Mouse (Mus musculus): Measurements from ENCODE around the gene Prlr. TPM values are rescaled to one million over a fixed set of nuclear protein-coding genes. Genes with fewer than 3 reads are reported as not detected.

Prlr gene
- polyA plus RNA-seq, 1 experiment from 2014 or later, result 3.8 TPM

DNA sequence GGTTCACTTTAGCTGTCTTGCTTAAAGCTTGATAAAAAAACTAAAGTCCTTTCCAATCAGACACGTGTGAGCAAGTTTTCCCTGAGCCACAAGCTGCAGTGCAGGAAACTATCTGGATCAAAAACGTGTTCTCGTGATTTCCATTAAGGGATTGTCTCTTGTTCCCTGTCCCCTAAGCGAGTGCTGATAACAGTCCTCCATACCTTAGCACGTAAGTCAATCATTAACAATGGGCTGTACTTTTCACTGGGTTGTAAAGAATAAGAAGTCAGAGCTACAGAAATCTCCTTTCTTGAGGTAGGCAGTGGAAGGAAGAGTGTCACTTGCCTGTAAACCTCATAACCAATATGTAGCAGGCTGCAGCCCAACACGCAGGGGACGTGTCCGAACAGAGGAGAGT lies 38.7 kb downstream of the Prlr start:
- Histone ChIP-seq H3K4me2 (ENCODE audit: low read depth, low read length) (no peak overlapping the region), H3K9me3 (ENCODE audit: control insufficient read depth, low read length) (no peaks in the 10 kb centered on the region), H3K4me3 (ENCODE audit: low read depth, low read length) (no peak overlapping the region), H3K9ac (replicated peaks; ENCODE audit: low read depth, low read length) (no peak overlapping the region), H3K27ac (ENCODE audit: low read depth, low read length) (no peak overlapping the region), H3K4me1 (ENCODE audit: control insufficient read depth, insufficient read depth, low read length) (no peaks in the 10 kb centered on the region), H3K36me3 (ENCODE audit: control insufficient read depth, insufficient read depth, low read length) (no peaks in the 10 kb centered on the region), H3K27me3 (ENCODE audit: control insufficient read depth, insufficient read depth, low read length) (no peaks in the 10 kb centered on the region)
- 89% methylated on average over 8 of the region's 8 CpGs for WGBS
- no peak for ATAC-seq (ENCODE audit: low read depth)

DNA sequence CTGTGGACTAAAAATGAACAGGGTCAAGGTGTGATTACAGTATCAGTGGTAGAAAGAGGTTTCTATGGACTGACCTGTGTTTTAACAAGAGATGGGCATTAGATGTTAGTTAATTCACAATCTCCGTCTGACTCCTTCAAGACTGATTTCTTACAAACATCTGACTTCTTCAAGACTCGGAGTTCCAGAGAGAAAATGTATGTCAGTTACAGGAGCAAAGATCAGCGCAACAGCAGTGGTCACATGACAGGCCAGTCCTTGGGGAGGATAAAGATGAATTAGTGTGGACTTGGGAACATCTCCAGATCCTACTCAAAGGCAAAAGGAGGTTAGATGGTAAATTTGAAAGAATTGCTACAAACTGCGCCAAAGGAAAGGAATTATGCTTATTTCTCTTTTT lies 39.2 kb downstream of the Prlr start:
- no peak for ATAC-seq (ENCODE audit: low read depth)
- H3K9me3 ChIP-seq (ENCODE audit: control insufficient read depth, low read length), result no peaks in the 10 kb centered on the region
- H3K27me3 ChIP-seq (ENCODE audit: control insufficient read depth, insufficient read depth, low read length), result no peaks in the 10 kb centered on the region
- no peak overlapping the region for H3K9ac ChIP-seq (replicated peaks; ENCODE audit: low read depth, low read length)
- no peak overlapping the region for H3K27ac ChIP-seq (ENCODE audit: low read depth, low read length)
- no peak overlapping the region for H3K4me3 ChIP-seq (ENCODE audit: low read depth, low read length)
- WGBS, result 93% methylated on average over 4 of the region's 4 CpGs
- no peaks in the 10 kb centered on the region for H3K36me3 ChIP-seq (ENCODE audit: control insufficient read depth, insufficient read depth, low read length)
- H3K4me2 ChIP-seq (ENCODE audit: low read depth, low read length), result no peak overlapping the region
- no peaks in the 10 kb centered on the region for H3K4me1 ChIP-seq (ENCODE audit: control insufficient read depth, insufficient read depth, low read length)

DNA sequence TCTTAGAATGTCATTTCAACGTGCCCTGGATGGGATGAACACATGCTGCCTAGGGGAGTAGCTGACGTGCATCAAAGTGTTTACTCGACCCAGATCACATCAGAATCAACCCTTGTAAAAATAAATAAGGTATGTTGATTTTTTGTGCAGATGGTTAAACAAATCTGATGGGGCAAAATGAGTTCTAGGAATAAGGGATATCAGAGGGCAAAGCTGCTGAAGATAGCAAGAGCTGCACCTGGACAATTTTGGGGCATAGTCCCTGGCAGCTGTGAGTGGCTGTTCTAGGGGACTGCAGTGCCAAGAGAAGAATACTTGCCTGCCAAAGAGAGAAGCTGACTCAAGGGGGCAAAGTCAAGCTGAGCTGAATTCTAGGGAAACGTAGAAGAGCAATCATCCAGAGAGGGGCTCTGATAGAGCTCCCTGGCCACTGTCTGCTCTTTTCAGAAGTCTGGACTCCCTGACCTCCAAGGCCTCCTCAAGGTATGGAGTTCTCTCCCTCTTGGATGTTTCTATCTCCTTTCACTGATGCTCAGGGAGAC lies 46.6 kb downstream of the Prlr start:
- Histone ChIP-seq H3K27me3 (ENCODE audit: control insufficient read depth, insufficient read depth, low read length) (no peaks in the 10 kb centered on the region), H3K4me1 (ENCODE audit: control insufficient read depth, insufficient read depth, low read length) (no peaks in the 10 kb centered on the region), H3K4me3 (ENCODE audit: low read depth, low read length) (no peak overlapping the region), H3K9ac (replicated peaks; ENCODE audit: low read depth, low read length) (no peak overlapping the region), H3K36me3 (ENCODE audit: control insufficient read depth, insufficient read depth, low read length) (no peaks in the 10 kb centered on the region), H3K9me3 (ENCODE audit: control insufficient read depth, low read length) (no peaks in the 10 kb centered on the region), H3K4me2 (ENCODE audit: low read depth, low read length) (no peak overlapping the region), H3K27ac (ENCODE audit: low read depth, low read length) (no peak overlapping the region)
- no peak for ATAC-seq (ENCODE audit: low read depth)
- 90% methylated on average over 4 of the region's 4 CpGs for WGBS

DNA sequence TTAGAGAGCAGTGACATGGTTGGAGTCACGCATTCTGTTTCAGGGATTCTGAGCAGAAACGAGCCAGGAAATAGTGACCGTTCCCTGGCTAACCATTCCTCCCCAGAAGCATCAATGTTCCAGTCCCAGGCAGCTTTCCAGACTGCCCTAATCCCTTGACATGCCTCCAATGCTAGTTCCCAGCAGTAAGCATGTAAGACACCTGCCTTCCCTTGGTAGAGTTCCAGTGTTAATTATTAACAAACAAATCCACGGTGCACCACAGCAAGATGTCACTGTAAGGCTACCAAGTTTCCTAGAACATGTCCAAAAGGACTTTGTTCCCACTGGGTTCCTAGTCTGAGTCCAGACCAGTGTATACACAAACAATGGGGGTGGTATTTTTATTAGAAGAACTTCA lies 48.7 kb downstream of the Prlr start:
- H3K36me3 ChIP-seq (ENCODE audit: control insufficient read depth, insufficient read depth, low read length), result no peaks in the 10 kb centered on the region
- H3K9ac ChIP-seq (replicated peaks; ENCODE audit: low read depth, low read length), result no peak overlapping the region
- H3K27me3 ChIP-seq (ENCODE audit: control insufficient read depth, insufficient read depth, low read length), result no peaks in the 10 kb centered on the region
- H3K4me2 ChIP-seq (ENCODE audit: low read depth, low read length), result no peak overlapping the region
- no peaks in the 10 kb centered on the region for H3K4me1 ChIP-seq (ENCODE audit: control insufficient read depth, insufficient read depth, low read length)
- WGBS, result 82% methylated on average over 4 of the region's 4 CpGs
- H3K9me3 ChIP-seq (ENCODE audit: control insufficient read depth, low read length), result no peaks in the 10 kb centered on the region
- no peak for ATAC-seq (ENCODE audit: low read depth)
- H3K27ac ChIP-seq (ENCODE audit: low read depth, low read length), result no peak overlapping the region
- no peak overlapping the region for H3K4me3 ChIP-seq (ENCODE audit: low read depth, low read length)

DNA sequence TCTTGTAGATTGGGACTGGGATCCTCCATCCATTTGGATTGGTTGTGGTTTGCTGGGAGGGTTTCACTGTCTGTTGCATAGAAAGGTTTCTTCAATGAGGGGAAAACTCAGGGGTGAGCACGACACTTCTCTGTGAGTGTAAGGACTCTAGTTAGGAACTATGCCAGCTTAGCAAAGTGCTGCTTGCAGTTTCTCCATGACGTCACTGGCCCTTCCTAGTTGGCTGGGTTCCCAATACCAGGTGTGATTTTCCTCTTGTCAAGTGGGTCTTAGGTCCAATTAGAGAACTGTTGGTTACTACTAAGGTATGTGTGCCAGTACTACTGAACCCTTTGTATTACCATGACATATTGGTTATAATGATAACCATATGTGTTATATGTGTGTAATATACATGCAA lies 51.6 kb downstream of the Prlr start:
- H3K36me3 ChIP-seq (ENCODE audit: control insufficient read depth, insufficient read depth, low read length), result no peaks in the 10 kb centered on the region
- WGBS, result 82% methylated on average over 2 of the region's 2 CpGs
- H3K27me3 ChIP-seq (ENCODE audit: control insufficient read depth, insufficient read depth, low read length), result no peaks in the 10 kb centered on the region
- H3K9ac ChIP-seq (replicated peaks; ENCODE audit: low read depth, low read length), result no peak overlapping the region
- H3K4me3 ChIP-seq (ENCODE audit: low read depth, low read length), result no peak overlapping the region
- no peaks in the 10 kb centered on the region for H3K9me3 ChIP-seq (ENCODE audit: control insufficient read depth, low read length)
- H3K4me1 ChIP-seq (ENCODE audit: control insufficient read depth, insufficient read depth, low read length), result no peaks in the 10 kb centered on the region
- H3K4me2 ChIP-seq (ENCODE audit: low read depth, low read length), result no peak overlapping the region
- no peak overlapping the region for H3K27ac ChIP-seq (ENCODE audit: low read depth, low read length)
- ATAC-seq (ENCODE audit: low read depth), result no peak

DNA sequence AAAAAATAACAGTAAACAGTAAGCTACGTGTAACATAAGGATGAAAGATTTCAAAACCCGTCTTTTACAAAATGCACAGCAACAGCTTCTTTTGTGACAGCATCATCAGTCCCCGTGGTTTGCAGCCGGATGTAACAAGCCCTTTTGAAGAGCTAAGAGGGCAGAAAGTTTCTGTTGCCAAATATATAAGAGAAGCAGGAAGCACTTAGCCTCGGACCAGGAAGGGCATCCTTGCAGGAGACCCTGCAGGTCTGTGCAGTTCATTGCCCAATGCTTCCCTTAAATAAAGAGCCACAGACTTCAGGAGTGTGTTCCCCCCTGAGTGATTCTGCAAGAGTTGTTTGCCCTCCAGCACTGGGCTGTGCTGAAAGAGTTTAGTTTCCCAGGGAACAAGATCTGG lies 58.9 kb downstream of the Prlr start:
- no peak overlapping the region for H3K4me3 ChIP-seq (ENCODE audit: low read depth, low read length)
- no peaks in the 10 kb centered on the region for H3K27me3 ChIP-seq (ENCODE audit: control insufficient read depth, insufficient read depth, low read length)
- H3K9me3 ChIP-seq (ENCODE audit: control insufficient read depth, low read length), result no peaks in the 10 kb centered on the region
- H3K4me2 ChIP-seq (ENCODE audit: low read depth, low read length), result no peak overlapping the region
- 83% methylated on average over 5 of the region's 5 CpGs for WGBS
- no peak overlapping the region for H3K27ac ChIP-seq (ENCODE audit: low read depth, low read length)
- no peak for ATAC-seq (ENCODE audit: low read depth)
- no peak overlapping the region for H3K9ac ChIP-seq (replicated peaks; ENCODE audit: low read depth, low read length)
- no peaks in the 10 kb centered on the region for H3K36me3 ChIP-seq (ENCODE audit: control insufficient read depth, insufficient read depth, low read length)
- H3K4me1 ChIP-seq (ENCODE audit: control insufficient read depth, insufficient read depth, low read length), result no peaks in the 10 kb centered on the region

DNA sequence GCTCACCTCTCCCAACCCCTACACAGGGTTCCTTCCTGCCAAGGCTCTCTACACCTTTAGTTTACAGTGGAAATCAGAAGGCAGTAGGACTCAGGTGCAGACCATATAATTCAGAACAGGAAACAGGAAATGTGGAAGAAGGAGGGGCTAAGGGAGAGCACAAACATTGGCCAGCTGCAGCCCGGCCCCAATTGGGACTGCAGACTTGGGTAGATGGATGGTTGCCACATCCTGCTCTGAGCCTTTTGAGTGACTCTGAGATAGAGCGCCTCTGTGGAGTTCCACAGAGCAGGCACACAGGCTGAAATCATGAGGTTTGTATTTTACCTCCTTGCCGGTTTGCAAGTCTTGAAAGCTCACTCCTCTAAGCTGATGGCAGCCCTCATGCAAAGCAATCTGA lies 59.8 kb downstream of the Prlr start:
- H3K36me3 ChIP-seq (ENCODE audit: control insufficient read depth, insufficient read depth, low read length), result no peaks in the 10 kb centered on the region
- no peaks in the 10 kb centered on the region for H3K9me3 ChIP-seq (ENCODE audit: control insufficient read depth, low read length)
- no peaks in the 10 kb centered on the region for H3K27me3 ChIP-seq (ENCODE audit: control insufficient read depth, insufficient read depth, low read length)
- no peak for ATAC-seq (ENCODE audit: low read depth)
- no peak overlapping the region for H3K27ac ChIP-seq (ENCODE audit: low read depth, low read length)
- no peak overlapping the region for H3K4me3 ChIP-seq (ENCODE audit: low read depth, low read length)
- H3K4me2 ChIP-seq (ENCODE audit: low read depth, low read length), result no peak overlapping the region
- no peak overlapping the region for H3K9ac ChIP-seq (replicated peaks; ENCODE audit: low read depth, low read length)
- WGBS, result 86% methylated on average over 3 of the region's 3 CpGs
- no peaks in the 10 kb centered on the region for H3K4me1 ChIP-seq (ENCODE audit: control insufficient read depth, insufficient read depth, low read length)

DNA sequence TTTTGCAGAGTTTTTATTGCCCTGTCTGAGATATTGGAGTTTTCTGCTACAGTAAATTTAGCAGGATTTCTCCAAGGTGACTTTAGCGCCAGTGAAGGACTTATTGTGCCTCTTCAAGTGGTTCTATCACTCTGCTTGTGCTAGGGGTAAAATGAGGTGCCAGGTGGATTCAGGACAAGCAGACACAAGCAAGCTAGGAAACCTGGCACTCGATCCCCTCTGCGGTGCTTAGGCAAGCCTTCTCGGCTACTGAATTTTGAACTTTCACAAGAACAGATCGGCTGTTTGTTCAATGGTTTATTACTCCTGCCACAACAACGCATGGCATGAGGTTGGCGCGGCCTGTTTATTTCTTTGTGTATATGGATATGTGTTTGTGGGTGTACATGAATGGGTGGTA lies 61.4 kb downstream of the Prlr start:
- H3K9me3 ChIP-seq (ENCODE audit: control insufficient read depth, low read length), result no peaks in the 10 kb centered on the region
- no peaks in the 10 kb centered on the region for H3K36me3 ChIP-seq (ENCODE audit: control insufficient read depth, insufficient read depth, low read length)
- no peaks in the 10 kb centered on the region for H3K4me1 ChIP-seq (ENCODE audit: control insufficient read depth, insufficient read depth, low read length)
- WGBS, result 93% methylated on average over 8 of the region's 8 CpGs
- H3K27ac ChIP-seq (ENCODE audit: low read depth, low read length), result no peak overlapping the region
- no peak for ATAC-seq (ENCODE audit: low read depth)
- no peak overlapping the region for H3K9ac ChIP-seq (replicated peaks; ENCODE audit: low read depth, low read length)
- H3K4me3 ChIP-seq (ENCODE audit: low read depth, low read length), result no peak overlapping the region
- no peak overlapping the region for H3K4me2 ChIP-seq (ENCODE audit: low read depth, low read length)
- no peaks in the 10 kb centered on the region for H3K27me3 ChIP-seq (ENCODE audit: control insufficient read depth, insufficient read depth, low read length)

DNA sequence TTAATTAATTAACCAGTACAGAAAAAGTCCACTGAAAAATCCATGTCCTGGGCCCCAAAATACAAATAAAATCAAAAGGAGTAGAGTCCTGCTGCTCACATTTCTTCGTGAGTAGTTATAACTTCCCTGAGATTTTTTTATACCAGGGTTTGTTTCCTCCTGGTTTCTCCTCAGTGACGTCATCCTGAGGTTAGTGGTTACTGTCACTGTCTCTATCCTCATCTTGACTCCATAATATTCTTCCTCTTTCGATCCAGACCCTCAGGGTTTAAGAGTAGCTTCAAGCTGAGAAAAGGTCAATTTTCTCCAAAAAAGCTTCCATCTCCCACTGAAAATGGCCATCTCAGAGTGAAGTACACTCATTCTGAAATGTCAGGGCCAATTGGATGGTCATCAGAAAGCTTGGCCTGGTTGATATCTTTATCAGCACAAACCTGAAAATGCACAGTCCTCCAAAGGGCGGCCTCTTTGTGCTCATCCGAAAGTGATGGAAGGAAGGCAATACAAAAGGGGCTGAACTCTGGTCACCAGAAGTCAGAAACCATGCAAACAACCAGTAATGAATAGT lies 63.3 kb downstream of the Prlr start:
- no peak overlapping the region for H3K4me3 ChIP-seq (ENCODE audit: low read depth, low read length)
- H3K27me3 ChIP-seq (ENCODE audit: control insufficient read depth, insufficient read depth, low read length), result no peaks in the 10 kb centered on the region
- 88% methylated on average over 5 of the region's 5 CpGs for WGBS
- no peaks in the 10 kb centered on the region for H3K9me3 ChIP-seq (ENCODE audit: control insufficient read depth, low read length)
- H3K4me1 ChIP-seq (ENCODE audit: control insufficient read depth, insufficient read depth, low read length), result no peaks in the 10 kb centered on the region
- no peak overlapping the region for H3K4me2 ChIP-seq (ENCODE audit: low read depth, low read length)
- H3K9ac ChIP-seq (replicated peaks; ENCODE audit: low read depth, low read length), result no peak overlapping the region
- H3K27ac ChIP-seq (ENCODE audit: low read depth, low read length), result no peak overlapping the region
- no peaks in the 10 kb centered on the region for H3K36me3 ChIP-seq (ENCODE audit: control insufficient read depth, insufficient read depth, low read length)
- ATAC-seq (ENCODE audit: low read depth), result no peak

Measured in neural tube, embryonic 14.5 days (tissue).